Comparison of ENCODE assay signal across 8 mouse cellular contexts in genomic region chr13:64153751-64154267, GRCm38 (mm10). TPM values are rescaled to one million over a fixed set of nuclear protein-coding genes. Genes with fewer than 3 reads are reported as not detected.
DNase-seq lines count a peak whose midpoint lies in the region; ATAC-seq and TF ChIP-seq lines count a peak whose summit lies in the region.

No protein-coding gene starts in this region.

- peaks cover 40% of the 10 kb centered on the region for H3K4me1 ChIP-seq in lung, embryonic 15.5 days
- peaks cover 5% of the 10 kb centered on the region for H3K4me1 ChIP-seq in olfactory bulb, adult 2 months (ENCODE audit: control insufficient read depth, insufficient read depth, low read length)

- no peak for TF ChIP-seq CTCF in olfactory bulb, adult 2 months (IDR thresholded peaks at IDR 0.05; ENCODE audit: insufficient read depth, low read depth, low read length)

- peak overlapping the region; percentile 90 for H3K4me3 ChIP-seq in lung, embryonic 15.5 days
- peak overlapping the region; percentile 85 for H3K4me3 ChIP-seq in olfactory bulb, adult 2 months (ENCODE audit: insufficient read depth, low read depth, low read length)

- ATAC-seq in cerebellum, adult (ENCODE audit: insufficient number of reproducible peaks, low FRiP score, low TSS enrichment), result no peak
- ATAC-seq in lung, embryonic 15.5 days (ENCODE audit: borderline replicate concordance, extremely low read depth, low FRiP score, low TSS enrichment), result peak; percentile 28

- H3K9me3 ChIP-seq in lung, embryonic 15.5 days, result no peaks in the 10 kb centered on the region

- WGBS in lung, embryonic 15.5 days, result 1% methylated on average over 18 of the region's 18 CpGs
- WGBS in olfactory bulb, adult 2 months, result 1% methylated on average over 17 of the region's 18 CpGs

- H3K27ac ChIP-seq in lung, embryonic 15.5 days, result peak overlapping the region; percentile 37
- H3K27ac ChIP-seq in olfactory bulb, adult 2 months (ENCODE audit: insufficient read depth, low read depth, low read length), result no peak overlapping the region

- H3K27me3 ChIP-seq in lung, embryonic 15.5 days, result no peaks in the 10 kb centered on the region

- no peak for TF ChIP-seq POLR2A in olfactory bulb, adult 2 months (IDR thresholded peaks at IDR 0.05; ENCODE audit: insufficient read depth, low read depth, low read length)

- no peaks in the 10 kb centered on the region for H3K36me3 ChIP-seq in lung, embryonic 15.5 days

- peak overlapping the region; percentile 84 for H3K4me2 ChIP-seq in lung, embryonic 15.5 days

- peak overlapping the region; percentile 44 for H3K9ac ChIP-seq in lung, embryonic 15.5 days

- DNase-seq in cerebellum, adult 11 months, result peak; percentile 30
- DNase-seq in cerebellum, postnatal 10 days, result peak; percentile 32 to 45
- peak; percentile 72 to 76 for DNase-seq in heart, adult 18-20 months
- DNase-seq in kidney, adult 18-20 months, result peak; percentile 86
- DNase-seq in urinary bladder, postnatal 14 days (ENCODE audit: low spot score), result peak; percentile 71

RNA-seq across cellular contexts. Expression of gene Zfp367, which starts 0.8 kb away (rescaled TPM):
- 10 to 100 TPM; 20.8 to 21.2 TPM for total RNA-seq in heart, adult 18-20 months (2021)
- 27.4 and 28.1 TPM in 2 replicates for polyA plus RNA-seq in lung, embryonic 15.5 days (2015; fragmentation: Nextera tagmentation; extraction: Ambion mirVana)
- not detected in 2 replicates for polyA plus RNA-seq in olfactory bulb, adult 2 months (2012; ENCODE audit: insufficient read depth, insufficient read length, low replicate concordance, missing spikeins)

RNA-seq across cellular contexts. Expression of gene Habp4, which starts 7.8 kb away (rescaled TPM):
- 10 to 100 TPM; 47.8 to 49.4 TPM for total RNA-seq in heart, adult 18-20 months (2021)
- polyA plus RNA-seq in lung, embryonic 15.5 days (2015; fragmentation: Nextera tagmentation; extraction: Ambion mirVana), result 22.2 and 24.7 TPM in 2 replicates
- polyA plus RNA-seq in olfactory bulb, adult 2 months (2012; ENCODE audit: insufficient read depth, insufficient read length, low replicate concordance, missing spikeins), result not detected in 2 replicates

RNA-seq across cellular contexts. Expression of gene Slc35d2, which starts 24.6 kb away (rescaled TPM):
- total RNA-seq in heart, adult 18-20 months (2021), result 1 to 10 TPM in 1 of 2 experiments, under 1 TPM in 1; 0.89 to 1.5 TPM
- polyA plus RNA-seq in lung, embryonic 15.5 days (2015; fragmentation: Nextera tagmentation; extraction: Ambion mirVana), result 4.7 and 4.8 TPM in 2 replicates
- polyA plus RNA-seq in olfactory bulb, adult 2 months (2012; ENCODE audit: insufficient read depth, insufficient read length, low replicate concordance, missing spikeins), result not detected in 2 replicates

Comparison
In these comparisons a context has a peak if more than half of its experiments do, and no peak if none do; other contexts are left out.
1. DNase-seq: peak in every context shown above with its lines; median percentile 86 in kidney, adult 18-20 months; 74 in heart, adult 18-20 months; 71 in urinary bladder, postnatal 14 days; 38 in cerebellum, postnatal 10 days; 30 in cerebellum, adult 11 months.